Mouse (Mus musculus) heart, adult 18-20 months (tissue): ENCODE data around the gene Adsl. TPM values are rescaled to one million over a fixed set of nuclear protein-coding genes. Genes with fewer than 3 reads are reported as not detected.

Source experiments
- DNase-seq, 2 experiments: peaks; one replicate each; pipeline ENCODE4 v3.0.0; 2021 to 2022; ENCODE audit warnings: mixed read lengths in 1 of 2
- total RNA-seq, 2 experiments: library from RNA; stranded (reverse); gene quantifications; 2 replicates each; pipeline ENCODE4 v1.2.3; 2021

Adsl gene
- total RNA-seq, 2 experiments from 2014 or later = 82.9 to 91.7 TPM

DNA sequence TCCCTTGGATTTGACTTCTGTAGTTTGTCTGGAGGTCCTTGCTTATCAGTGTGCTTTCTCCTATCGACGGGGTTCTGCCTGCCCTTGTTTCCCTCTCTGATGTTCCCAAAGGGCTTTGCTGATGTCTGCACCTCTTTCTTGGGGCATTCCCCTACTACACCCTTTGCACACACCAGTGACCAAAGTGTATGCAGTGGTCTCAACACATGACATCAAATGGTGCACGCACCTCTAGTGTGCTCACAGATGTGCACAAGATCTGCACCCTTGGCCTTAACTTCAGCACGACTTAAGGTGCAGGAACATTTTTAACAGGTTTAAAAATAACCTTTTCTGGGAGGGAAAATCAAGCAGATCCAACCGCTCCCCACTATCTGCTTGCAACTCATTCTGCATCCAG lies 8.9 kb upstream of the Adsl start:
- DNase-seq = no peak

DNA sequence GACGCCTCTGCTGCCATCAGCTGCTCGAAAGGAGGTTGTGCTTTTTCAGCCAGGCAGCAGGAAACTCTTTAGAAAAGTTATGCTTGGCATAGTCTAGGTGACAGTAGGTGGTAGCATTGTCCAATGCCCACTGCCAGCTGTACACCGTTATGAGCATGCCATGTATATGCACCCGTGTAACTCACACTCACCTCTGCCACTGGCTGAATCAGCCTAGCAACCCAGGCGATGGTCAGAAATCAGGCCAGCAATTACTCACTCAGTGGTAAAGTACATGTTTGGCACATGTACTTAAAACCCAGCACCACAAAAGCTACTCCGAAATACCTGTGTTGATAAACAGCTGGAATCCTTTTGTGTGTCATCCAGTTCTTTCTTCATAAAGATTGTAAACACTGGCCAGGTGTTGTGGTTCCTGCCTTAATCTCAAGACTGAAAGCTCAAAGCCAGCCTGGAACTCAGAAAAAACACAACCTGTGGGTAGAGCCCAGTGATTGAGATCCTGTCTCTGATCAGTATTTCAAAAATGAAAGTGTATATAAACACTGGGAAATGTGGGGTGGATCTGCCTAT lies 6.7 kb upstream of the Adsl start:
- no peak for DNase-seq

DNA sequence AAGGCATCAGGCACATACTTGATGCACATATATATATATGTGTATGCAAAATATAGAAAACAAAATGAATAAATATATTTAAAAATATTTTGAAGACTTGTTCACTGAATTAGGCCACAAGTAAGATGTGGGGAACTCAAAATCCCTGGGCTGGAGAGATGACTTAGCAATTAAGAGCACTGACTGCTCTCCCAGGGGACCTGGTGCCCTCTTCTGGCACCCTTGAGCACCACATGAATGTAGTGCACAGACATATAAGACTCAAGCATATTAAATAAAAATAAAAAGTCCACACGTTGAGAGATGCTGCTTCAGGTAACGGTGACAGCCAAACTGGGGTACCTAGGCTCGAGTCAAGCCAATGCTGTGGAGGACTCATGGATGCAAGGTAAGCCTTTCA lies 2.4 kb upstream of the Adsl start:
- peak in 1 of 2 experiments; percentile 28 for DNase-seq

DNA sequence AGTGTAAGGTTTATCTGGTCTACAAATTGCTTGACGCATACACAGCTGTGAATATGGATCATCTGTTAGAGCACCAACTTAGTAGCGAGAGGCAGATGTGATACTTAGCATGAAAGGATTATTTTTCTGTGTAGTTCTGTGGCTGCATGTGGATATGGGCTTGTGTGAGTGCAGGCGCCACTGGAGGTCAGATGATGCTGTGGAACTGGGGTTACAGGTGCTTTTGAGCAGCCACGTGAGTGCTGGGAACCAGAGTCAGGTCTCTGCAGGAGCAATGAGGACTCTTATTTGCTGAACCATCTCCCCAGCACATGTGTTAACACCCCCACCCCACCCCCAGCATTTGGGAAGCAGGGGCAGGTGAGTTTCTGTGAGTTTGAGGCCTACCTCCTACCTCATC lies 1.1 kb downstream of the Adsl start:
- no peak for DNase-seq

DNA sequence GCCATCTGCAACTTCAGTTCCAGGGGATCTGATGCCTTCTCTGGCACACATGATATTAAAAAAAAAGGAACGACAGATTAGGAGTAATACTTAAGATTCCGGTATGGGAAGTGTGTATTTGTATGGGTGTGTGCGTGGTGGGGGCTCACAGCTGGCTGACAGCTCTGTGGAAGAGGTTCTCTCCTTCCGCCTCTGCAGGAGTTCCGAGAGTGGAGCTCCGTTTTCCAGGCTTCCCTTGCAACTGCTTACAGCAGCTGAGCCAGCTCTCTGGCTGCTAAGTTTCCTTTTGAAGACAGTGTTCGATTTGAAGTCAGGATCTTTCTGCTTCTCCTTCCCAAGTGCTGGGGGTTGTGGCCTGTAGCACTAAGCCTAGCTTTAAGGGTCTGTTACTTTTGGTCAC lies 1.8 kb downstream of the Adsl start:
- DNase-seq = no peak

DNA sequence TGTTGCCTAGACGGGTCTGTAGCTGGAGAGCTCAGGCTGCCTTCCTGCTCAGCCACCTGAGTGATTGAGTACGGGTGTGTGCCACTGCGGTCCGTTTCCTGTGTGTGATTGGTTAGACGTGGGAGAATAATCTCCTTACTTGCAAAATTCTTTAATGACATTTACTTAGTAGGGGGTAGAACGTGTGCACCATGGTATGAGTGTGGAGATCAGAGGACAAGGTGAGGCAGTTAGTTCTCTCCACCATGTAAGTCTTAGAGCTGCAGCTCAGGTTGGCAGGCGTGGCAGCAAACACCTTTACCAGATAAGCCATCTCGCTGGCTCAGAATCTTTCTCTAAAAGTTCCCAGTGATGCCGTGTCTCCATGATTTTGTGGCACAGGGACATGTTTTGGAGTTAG lies 5.7 kb downstream of the Adsl start:
- no peak for DNase-seq

DNA sequence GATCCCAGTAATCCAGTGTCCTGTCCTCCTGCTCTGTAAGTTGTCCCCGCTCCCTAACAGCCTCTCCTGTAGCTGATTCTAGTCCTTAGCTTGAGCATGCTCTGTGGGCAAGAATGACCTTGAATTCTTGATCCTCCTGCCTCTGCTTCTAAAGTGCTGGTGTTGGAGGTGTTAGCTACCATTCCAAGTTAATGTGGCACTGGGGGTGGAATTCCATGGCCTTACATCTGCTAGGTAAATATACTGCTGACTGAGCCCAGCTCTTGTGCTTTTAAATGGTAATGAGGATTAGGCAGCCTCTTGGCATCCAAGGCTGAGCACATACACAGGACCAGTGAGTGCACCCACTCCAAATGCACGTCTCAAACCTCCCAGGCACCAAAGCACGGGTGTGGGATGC lies 6.6 kb downstream of the Adsl start:
- no peak for DNase-seq

DNA sequence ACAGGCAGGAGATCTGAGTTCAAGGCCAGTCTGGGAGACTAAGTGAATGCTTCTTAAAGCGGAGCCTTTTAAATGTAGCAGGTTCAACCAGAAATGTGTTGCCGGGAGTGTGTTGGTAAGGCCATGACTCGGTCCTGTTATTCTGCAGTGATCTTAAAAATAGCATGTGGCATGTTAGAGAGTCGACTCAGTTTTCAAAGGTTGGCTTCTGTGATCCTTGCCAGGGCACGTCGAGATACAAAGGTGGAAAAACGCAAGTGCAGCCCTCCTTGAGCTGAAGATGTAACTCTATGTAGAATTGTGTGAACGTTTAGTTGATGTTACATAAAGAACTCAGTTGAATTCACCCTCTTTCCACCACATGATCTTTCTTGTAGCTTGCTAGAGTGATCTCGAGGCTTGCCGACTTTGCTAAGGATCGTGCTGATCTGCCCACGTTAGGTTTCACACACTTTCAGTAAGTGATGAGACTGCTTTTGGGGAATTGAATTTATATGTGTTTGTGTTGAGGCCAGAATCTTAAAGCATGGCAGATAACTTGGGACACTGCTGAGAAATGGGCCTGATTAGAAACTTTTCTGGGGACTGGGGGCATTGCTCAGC lies 7.6 kb downstream of the Adsl start:
- no peak for DNase-seq

DNA sequence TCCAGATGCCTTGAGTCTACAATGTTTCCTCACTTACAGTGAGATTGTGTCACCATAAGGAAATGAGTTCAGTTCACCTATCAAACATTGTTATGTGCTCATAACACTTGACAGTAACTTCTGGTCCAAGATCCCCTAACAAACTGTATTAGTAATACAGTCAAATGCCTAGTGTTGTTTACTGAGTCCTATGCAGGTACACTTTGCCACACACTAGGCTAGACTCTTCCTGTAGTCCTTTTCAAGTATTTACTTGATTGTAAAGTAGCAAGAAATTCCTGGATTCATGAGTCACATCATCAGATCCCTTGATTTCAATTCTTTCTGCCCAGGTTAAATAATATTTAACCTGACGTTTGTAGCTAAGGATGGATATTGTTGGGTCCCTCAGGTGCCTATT lies 21.1 kb downstream of the Adsl start:
- DNase-seq = no peak

DNA sequence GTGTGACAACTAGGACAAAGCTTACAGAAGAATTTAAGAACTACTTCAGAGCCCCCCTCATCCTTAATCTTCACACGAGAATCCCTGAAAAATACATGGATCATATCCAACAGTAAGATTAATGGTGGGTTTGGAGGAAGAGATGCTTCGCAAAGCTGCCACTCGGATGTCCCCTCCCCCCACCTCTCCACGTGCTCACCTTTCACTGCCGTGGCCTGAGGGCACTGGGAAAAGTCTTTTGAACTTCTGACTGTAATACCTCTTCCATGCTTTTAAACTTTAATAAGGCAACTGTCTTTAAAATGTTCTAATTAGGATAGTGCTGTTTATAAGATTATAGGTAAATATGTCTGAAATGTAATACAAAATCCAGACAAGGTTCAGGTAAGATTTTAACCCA lies 26.0 kb downstream of the Adsl start:
- DNase-seq = no peak

DNA sequence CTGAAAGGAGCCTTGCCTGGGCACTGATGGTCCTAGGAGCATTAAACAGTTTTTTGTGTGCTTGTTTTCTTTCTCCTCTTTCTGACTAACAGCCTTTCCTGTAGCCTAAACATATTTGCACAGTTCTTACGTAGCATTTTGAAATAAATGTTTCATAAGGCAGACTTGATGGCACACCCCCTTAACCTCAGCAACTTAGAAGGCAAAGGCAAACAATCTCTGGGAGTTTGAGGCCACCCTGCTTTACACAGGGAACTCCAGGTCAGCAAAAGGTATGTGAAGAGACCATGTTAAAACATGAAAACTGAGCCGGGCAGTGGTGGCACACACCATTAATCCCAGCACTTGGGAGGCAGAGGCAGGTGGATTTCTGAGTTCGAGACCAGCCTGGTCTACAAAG lies 27.4 kb downstream of the Adsl start:
- DNase-seq = no peak

DNA sequence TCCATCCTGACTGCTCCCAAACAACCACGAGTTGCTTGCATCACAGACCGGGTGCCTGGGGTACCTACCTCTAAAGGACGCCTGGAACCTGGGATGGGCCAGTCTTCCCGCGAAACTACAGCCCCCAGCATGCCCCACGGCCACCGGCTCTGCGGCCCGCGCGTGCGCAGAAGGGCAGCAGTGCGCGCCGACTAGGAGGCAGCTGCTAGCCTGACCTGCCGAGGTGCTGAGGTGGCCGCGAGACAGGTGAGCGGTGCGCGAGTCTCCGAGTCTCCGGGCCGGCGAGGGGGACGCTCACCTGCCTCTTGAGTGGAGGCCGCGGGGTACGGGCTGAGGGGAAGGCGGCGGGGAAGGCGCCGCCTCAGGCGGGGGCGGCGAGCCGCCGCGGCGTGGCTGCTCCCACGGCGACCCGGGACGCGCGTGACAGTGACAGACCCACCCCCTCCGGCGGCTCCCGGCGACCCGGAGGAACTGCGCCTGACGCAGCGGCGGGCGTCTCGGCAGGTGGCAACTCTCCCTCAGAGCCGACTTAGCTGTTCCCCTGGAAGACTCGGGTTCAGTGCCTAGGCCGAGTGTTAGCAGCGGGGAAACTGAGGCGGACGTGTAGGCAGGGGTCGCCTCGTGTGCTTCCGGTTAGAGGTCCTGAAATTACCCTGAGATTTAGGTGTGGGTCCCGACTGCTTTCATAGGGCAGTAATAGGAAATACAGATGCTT lies 29.5 kb downstream of the Adsl start, which contains the start of gene Sgsm3:
TSS of gene Sgsm3 (plus strand) at position 146 of the 715 bp plus-strand sequence.
- DNase-seq = peak; percentile 87 to 89

DNA sequence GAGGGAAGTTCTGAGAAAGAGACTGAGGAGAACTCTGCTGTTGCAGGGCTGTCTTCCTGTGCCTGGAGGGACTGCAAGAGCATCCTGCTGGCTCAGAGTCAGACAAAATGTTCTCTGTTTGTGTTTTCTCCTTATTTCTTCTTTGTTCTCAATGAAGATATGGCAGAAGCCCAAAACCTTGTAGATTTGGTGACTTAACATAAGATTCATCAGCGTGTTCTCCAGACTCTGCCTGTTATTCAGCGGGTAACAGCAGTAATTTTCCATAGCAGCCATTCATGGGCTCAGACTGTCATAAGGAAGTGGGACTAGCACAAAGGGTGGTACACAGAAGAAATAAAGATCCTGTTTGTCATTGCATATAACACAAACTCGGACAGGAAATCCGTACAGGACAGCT lies 31.3 kb downstream of the Adsl start:
- no peak for DNase-seq

DNA sequence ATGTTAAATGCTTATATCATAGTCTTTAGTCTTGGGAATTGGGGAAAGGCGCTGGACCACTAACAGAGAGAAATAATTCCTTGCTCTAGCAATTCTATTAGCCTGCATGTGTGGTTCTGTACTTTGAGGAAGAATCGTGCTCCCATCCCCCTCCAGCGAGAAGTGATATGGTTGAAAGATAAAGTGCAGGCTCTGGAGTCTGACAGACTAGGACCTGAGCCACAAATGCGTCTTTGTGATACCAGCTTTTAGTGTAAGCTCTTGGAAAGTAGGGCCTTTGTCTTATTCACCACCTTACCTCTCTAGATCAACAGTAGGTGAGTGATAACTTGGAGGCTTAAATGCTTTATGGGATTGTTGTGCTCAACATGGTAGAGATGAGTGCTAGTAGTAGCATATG lies 32.9 kb downstream of the Adsl start:
- no peak for DNase-seq

DNA sequence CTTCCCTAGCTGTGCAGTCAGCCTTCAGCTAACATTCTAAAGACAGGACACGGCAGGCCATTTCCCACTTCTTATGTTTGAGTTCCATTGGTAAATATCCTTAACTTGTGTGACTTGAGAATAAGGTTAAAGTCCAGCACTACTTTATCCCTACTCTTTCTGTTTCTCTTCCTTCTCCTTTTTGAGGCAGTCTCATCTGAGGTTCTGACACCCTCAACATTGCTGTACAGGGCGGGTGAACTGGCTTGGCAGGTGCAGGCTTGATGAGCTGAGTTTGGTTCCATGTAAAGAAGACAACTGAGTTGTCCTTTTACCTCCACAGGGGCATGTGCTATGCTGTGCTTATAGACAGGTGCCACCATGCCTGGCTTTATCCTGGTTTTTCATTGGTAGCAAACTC lies 35.0 kb downstream of the Adsl start:
- no peak for DNase-seq

DNA sequence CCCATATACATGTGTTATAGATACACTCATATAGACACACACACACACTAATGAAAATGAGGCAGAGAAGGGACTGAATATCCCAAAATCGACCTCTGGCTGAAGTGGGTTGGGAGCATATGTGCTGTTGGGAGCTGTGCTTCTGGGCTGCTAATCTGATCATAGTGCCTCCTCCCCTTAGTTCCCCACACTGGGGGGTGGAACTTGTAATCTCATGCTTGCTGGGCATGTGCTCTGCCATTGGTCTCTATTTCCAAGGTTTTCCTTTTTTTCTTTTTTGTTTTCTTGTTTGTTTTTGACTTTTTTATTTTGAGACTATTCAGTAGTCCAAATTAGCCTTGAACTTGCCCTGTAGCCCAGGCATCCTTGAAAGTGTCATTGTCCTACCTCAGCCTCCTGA lies 40.0 kb downstream of the Adsl start:
- no peak for DNase-seq

DNA sequence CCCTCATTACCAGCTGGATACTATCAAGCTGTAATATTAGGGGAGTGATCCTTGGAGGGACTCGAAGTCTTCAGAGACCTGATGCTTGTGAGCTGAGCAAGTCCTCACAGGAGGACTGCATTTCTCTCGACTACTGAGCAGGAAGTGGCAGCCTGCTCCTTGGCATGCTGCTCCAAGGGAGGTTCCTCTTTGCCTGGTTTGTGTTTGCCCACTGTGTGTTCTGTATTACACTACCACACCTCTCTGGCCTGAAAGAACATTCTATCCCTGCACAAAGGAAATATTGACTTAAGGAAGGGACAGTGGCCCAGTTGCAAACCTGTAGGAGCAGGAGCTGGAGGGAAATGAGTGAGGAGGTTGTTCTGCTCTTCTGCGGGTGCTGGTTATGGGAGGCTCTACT lies 41.4 kb downstream of the Adsl start:
- no peak for DNase-seq

DNA sequence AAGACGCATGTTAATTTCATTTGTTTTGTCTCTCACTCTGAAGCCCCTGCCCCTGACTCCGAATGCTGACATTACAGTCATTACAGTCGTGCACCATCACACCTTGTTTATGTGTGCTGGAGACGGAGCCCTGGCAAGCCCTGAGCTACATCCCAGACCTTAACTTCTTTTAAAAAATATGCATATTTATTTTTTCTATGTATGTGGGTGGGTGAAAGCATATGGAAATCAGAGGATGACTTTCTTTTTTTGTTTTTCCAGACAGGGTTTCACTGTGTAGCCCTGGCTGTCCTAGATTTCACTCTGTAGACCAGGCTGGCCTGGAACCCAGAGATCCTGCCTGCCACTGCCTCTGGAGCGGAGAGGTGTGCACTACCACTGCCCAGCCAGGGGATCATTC lies 46.7 kb downstream of the Adsl start:
- no peak for DNase-seq

DNA sequence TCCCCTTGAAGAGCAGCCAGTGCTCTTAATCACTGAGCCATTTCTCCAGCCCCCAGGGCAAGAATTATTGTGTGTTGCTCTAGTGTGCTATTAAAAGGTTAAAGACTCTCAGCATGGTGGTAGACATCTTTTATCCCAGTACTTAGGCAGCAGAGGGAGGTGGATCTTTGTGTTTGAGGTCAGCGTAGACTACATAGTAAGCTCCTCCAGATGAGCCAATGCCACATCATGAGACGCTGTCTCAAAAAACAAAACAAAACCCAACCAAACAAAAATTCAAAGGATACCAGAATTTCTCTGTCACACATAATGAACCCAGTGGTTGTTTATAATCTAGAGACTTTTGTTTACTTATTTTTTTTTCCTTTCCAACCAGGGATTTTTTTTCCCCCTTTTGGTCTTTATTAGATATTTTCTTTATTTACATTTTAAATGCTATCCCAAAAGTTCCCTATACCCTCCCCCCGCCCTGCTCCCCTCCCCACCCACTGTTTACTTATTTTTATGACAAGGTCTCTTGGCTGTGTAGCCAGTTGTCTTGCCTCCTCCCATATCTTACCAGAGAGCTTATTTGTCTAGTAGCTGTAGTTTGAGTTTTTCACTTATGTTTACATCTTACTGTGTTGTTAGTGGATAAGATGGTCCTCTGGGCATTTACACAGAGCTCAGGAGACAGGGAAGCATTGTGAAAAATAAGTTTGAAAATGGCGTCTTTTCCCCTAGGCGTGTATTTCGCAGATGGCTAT lies 48.0 kb downstream of the Adsl start:
- DNase-seq = no peak

DNA sequence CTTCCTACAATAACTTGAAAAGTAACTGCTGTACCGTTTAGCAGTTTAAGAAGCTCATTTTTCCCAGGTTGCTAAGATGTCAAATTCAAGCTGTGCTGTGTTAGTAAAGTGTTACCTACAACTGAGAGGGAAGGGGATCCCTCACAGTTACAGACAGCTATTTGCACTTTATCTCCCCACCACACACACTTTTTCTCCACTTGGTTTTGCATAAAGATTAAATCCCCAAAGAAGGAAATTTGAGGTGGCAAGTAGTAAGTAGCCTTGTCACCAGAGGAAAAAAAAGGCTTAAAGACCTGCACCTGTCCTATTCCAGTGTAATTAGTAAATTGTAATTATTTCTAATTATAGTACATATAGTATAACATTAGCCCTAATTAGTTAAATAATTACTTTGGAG lies 48.8 kb downstream of the Adsl start:
- no peak for DNase-seq

DNA sequence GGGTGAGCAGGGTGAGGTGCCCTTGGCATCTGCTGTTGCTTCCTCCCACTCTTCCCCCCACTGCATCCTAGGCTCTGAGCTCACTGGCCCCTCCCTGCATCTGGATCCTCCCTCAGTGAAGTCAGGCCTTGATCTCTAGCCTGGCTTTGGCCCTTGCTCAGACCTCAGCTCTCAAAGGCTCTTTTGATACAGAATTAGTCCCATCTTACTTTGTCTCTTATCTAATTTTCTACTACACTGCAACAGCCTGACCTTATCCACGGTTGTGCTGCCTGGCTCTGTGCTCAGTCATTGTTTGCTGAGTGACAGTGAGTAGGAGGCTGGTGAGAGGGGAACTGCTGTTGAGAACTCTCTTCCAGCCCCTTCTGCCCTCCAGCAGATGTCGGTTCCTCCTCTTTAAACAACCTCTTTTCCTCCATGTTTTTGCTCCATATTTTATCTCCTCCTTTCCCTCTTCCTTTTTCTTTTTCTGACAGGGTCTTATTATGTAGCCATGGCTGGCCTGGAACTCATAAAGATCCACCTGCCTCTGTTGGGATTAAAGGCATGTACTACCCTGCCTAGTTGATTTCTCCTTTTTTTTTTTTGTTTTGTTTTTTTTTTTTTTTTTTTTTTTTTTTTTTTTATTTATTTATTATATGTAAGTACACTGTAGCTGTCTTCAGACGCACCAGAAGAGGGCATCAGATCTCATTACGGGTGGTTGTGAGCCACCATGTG lies 52.3 kb downstream of the Adsl start:
- no peak for DNase-seq

DNA sequence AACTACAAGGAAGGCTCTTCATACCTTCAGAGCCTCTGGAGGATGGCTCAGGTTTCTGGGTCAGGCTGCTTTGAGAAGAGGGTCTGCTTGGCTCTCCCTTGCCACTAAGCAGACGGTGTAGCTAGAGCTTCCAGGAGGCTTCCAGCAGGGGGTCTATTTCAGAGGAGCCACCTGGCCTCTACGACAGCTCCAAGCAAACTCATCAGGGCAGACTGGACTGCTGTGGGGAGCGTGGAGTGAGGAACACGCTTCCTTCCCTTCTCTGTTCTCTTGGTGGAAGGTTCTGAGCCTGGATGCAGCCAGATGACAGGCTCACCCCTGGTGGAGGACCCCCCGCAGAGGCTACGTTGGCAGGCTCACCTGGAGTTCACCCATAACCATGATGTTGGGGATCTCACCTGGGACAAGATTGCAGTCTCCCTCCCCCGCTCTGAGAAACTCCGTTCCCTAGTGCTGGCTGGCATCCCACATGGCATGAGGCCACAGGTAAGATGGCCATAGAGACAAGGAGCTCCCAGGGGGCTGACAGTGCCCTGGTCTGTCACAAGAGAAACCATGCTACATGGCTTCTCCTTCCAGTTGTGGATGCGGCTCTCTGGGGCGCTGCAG lies 57.9 kb downstream of the Adsl start:
- DNase-seq = no peak
